Mouse (Mus musculus): Measurements from ENCODE around the gene Dok4. TPM values are rescaled to one million over a fixed set of nuclear protein-coding genes. Genes with fewer than 3 reads are reported as not detected.

The Dok4 gene
- polyA plus RNA-seq, 1 experiment from 2014 or later, result 42.7 TPM

- Histone ChIP-seq H3K27me3 (replicated peaks; ENCODE audit: insufficient read depth, low read length) (no peaks in the 10 kb centered on the region), H3K36me3 (ENCODE audit: insufficient read depth, low read length) (no peaks in the 10 kb centered on the region), H3K4me1 (ENCODE audit: insufficient read depth, low read depth, low read length) (peaks cover 22% of the 10 kb centered on the region; the same call in 1 of the 2 replicates), H3K9ac (replicated peaks; ENCODE audit: low read depth) (peak overlapping the region; percentile 78), H3K27ac (ENCODE audit: low read length) (peak overlapping the region; percentile 71), H3K4me2 (replicated peaks; ENCODE audit: low read depth, low read length) (peak overlapping the region; percentile 83), H3K9me3 (ENCODE audit: low read length) (no peaks in the 10 kb centered on the region), H3K4me3 (ENCODE audit: low read depth, low read length) (peak overlapping the region; percentile 84)
- ATAC-seq (peak; percentile 98), DNase-seq (ENCODE audit: low spot score) (peak; percentile 97)
- under 1% methylated on average over 20 of the region's 27 CpGs for WGBS
- TF ChIP-seq CTCF (IDR thresholded peaks at IDR 0.05) (peak; percentile 81), EP300 (IDR thresholded peaks at IDR 0.05) (no peak)
Observed at GRCm38 (mm10) chr8:94917352-94917751, 41.2 kb upstream of the Dok4 start.

GRCm38 (mm10) chr8:94916960-94917324 lies 40.8 kb upstream of the Dok4 start:
- TF ChIP-seq CTCF (IDR thresholded peaks at IDR 0.05) (no peak), EP300 (IDR thresholded peaks at IDR 0.05) (no peak)
- H3K9me3 ChIP-seq (ENCODE audit: low read length), result no peaks in the 10 kb centered on the region
- peak overlapping the region; percentile 6; the same call in 1 of the 2 replicates for H3K9ac ChIP-seq (replicated peaks; ENCODE audit: low read depth)
- H3K27me3 ChIP-seq (replicated peaks; ENCODE audit: insufficient read depth, low read length), result no peaks in the 10 kb centered on the region
- peak overlapping the region; percentile 29; the same call in 1 of the 2 replicates for H3K27ac ChIP-seq (ENCODE audit: low read length)
- 5% methylated on average over 10 of the region's 10 CpGs for WGBS
- H3K36me3 ChIP-seq (ENCODE audit: insufficient read depth, low read length), result no peaks in the 10 kb centered on the region
- H3K4me2 ChIP-seq (replicated peaks; ENCODE audit: low read depth, low read length), result peak overlapping the region; percentile 83
- peaks cover 22% of the 10 kb centered on the region; the same call in 1 of the 2 replicates for H3K4me1 ChIP-seq (ENCODE audit: insufficient read depth, low read depth, low read length)
- DNase-seq (ENCODE audit: low spot score) (peak; percentile 51), ATAC-seq (peak; percentile 14)
- H3K4me3 ChIP-seq (ENCODE audit: low read depth, low read length), result peak overlapping the region; percentile 84

GRCm38 (mm10) chr8:94916311-94916959 lies 40.3 kb upstream of the Dok4 start:
- no peaks in the 10 kb centered on the region for H3K9me3 ChIP-seq (ENCODE audit: low read length)
- H3K9ac ChIP-seq (replicated peaks; ENCODE audit: low read depth), result no peak overlapping the region; the same call in 1 of the 2 replicates
- H3K4me1 ChIP-seq (ENCODE audit: insufficient read depth, low read depth, low read length), result peaks cover 22% of the 10 kb centered on the region; the same call in 1 of the 2 replicates
- ATAC-seq (no peak), DNase-seq (ENCODE audit: low spot score) (no peak)
- no peaks in the 10 kb centered on the region for H3K36me3 ChIP-seq (ENCODE audit: insufficient read depth, low read length)
- WGBS, result 43% methylated on average over 9 of the region's 9 CpGs
- no peak for TF ChIP-seq EP300 (IDR thresholded peaks at IDR 0.05)
- no peak overlapping the region for H3K4me3 ChIP-seq (ENCODE audit: low read depth, low read length)
- peak overlapping the region; percentile 83 for H3K4me2 ChIP-seq (replicated peaks; ENCODE audit: low read depth, low read length)
- peak overlapping the region; percentile 29; the same call in 1 of the 2 replicates for H3K27ac ChIP-seq (ENCODE audit: low read length)
- no peaks in the 10 kb centered on the region for H3K27me3 ChIP-seq (replicated peaks; ENCODE audit: insufficient read depth, low read length)

GRCm38 (mm10) chr8:94914701-94915101 lies 38.6 kb upstream of the Dok4 start:
- no peaks in the 10 kb centered on the region for H3K9me3 ChIP-seq (ENCODE audit: low read length)
- TF ChIP-seq CTCF (IDR thresholded peaks at IDR 0.05) (no peak), EP300 (IDR thresholded peaks at IDR 0.05) (no peak)
- WGBS, result 31% methylated on average over 3 of the region's 3 CpGs
- H3K4me2 ChIP-seq (replicated peaks; ENCODE audit: low read depth, low read length), result no peak overlapping the region; the same call in 1 of the 2 replicates
- H3K9ac ChIP-seq (replicated peaks; ENCODE audit: low read depth), result no peak overlapping the region
- ATAC-seq (peak; percentile 17; the same call in 1 of the 2 replicates), DNase-seq (ENCODE audit: low spot score) (peak; percentile 72)
- H3K4me3 ChIP-seq (ENCODE audit: low read depth, low read length), result no peak overlapping the region
- H3K36me3 ChIP-seq (ENCODE audit: insufficient read depth, low read length), result no peaks in the 10 kb centered on the region
- H3K27ac ChIP-seq (ENCODE audit: low read length), result no peak overlapping the region
- peaks cover 22% of the 10 kb centered on the region; the same call in 1 of the 2 replicates for H3K4me1 ChIP-seq (ENCODE audit: insufficient read depth, low read depth, low read length)
- H3K27me3 ChIP-seq (replicated peaks; ENCODE audit: insufficient read depth, low read length), result no peaks in the 10 kb centered on the region

- H3K4me1 ChIP-seq (ENCODE audit: insufficient read depth, low read depth, low read length), result peaks cover 22% of the 10 kb centered on the region; the same call in 1 of the 2 replicates
- no peaks in the 10 kb centered on the region for H3K9me3 ChIP-seq (ENCODE audit: low read length)
- H3K27me3 ChIP-seq (replicated peaks; ENCODE audit: insufficient read depth, low read length), result no peaks in the 10 kb centered on the region
- DNase-seq (ENCODE audit: low spot score), result no peak
- ATAC-seq, result no peak
- no peak overlapping the region for H3K4me3 ChIP-seq (ENCODE audit: low read depth, low read length)
- H3K9ac ChIP-seq (replicated peaks; ENCODE audit: low read depth), result no peak overlapping the region
- no peaks in the 10 kb centered on the region for H3K36me3 ChIP-seq (ENCODE audit: insufficient read depth, low read length)
- 52% methylated on average over 6 of the region's 6 CpGs for WGBS
- H3K4me2 ChIP-seq (replicated peaks; ENCODE audit: low read depth, low read length), result no peak overlapping the region
- no peak for TF ChIP-seq CTCF (IDR thresholded peaks at IDR 0.05)
- TF ChIP-seq EP300 (IDR thresholded peaks at IDR 0.05), result no peak
- H3K27ac ChIP-seq (ENCODE audit: low read length), result no peak overlapping the region
Observed at GRCm38 (mm10) chr8:94914256-94914655, 38.1 kb upstream of the Dok4 start.

GRCm38 (mm10) chr8:94913061-94913660 lies 37.0 kb upstream of the Dok4 start:
- H3K27me3 ChIP-seq (replicated peaks; ENCODE audit: insufficient read depth, low read length), result no peaks in the 10 kb centered on the region
- TF ChIP-seq CTCF (IDR thresholded peaks at IDR 0.05) (peak; percentile 88), EP300 (IDR thresholded peaks at IDR 0.05) (no peak)
- no peak overlapping the region for H3K27ac ChIP-seq (ENCODE audit: low read length)
- H3K4me3 ChIP-seq (ENCODE audit: low read depth, low read length), result peak overlapping the region; percentile 19; the same call in 1 of the 2 replicates
- no peaks in the 10 kb centered on the region for H3K36me3 ChIP-seq (ENCODE audit: insufficient read depth, low read length)
- 20% methylated on average over 66 of the region's 77 CpGs for WGBS
- peak; percentile 85 for DNase-seq (ENCODE audit: low spot score)
- ATAC-seq, result peak; percentile 52
- no peak overlapping the region for H3K9ac ChIP-seq (replicated peaks; ENCODE audit: low read depth)
- H3K4me1 ChIP-seq (ENCODE audit: insufficient read depth, low read depth, low read length), result peaks cover 21% of the 10 kb centered on the region; the same call in 1 of the 2 replicates
- no peaks in the 10 kb centered on the region for H3K9me3 ChIP-seq (ENCODE audit: low read length)
- H3K4me2 ChIP-seq (replicated peaks; ENCODE audit: low read depth, low read length), result peak overlapping the region; percentile 57
